Mouse (Mus musculus) MEL (cell line): ENCODE results near the gene Rpn1. TPM values are rescaled to one million over a fixed set of nuclear protein-coding genes. Genes with fewer than 3 reads are reported as not detected.

ENCODE experiments used
- DNase-seq: peaks from one replicate; pipeline ENCODE4 v3.0.0; 2011; ENCODE audit warnings: low read depth, low spot score
- H3K27ac ChIP-seq: 2 replicates; pipeline ENCODE4 v1.5.1; 2012; ENCODE audit warnings: low read depth, mild to moderate bottlenecking, control low read depth, low read length, moderate library complexity; ENCODE audit not compliant: control insufficient read depth
- H3K27me3 ChIP-seq, 2 experiments: fragments of 150-350 bp in 1 of 2; sonication (generic) in 1 of 2; 2 replicates each; pipeline ENCODE4 v1.6.1; 2012; ENCODE audit warnings: low read length in 2 of 2, mild to moderate bottlenecking in 2 of 2, improper control_type of control experiment in 1 of 2, moderate library complexity in 1 of 2; ENCODE audit not compliant: insufficient read depth in 2 of 2, control insufficient read depth in 1 of 2
- H3K36me3 ChIP-seq, 2 experiments: 2 replicates each; pipeline ENCODE4 v1.6.1; 2012 to 2014; ENCODE audit warnings: low read length in 2 of 2, improper control_type of control experiment in 1 of 2, inconsistent platforms in 1 of 2, mild to moderate bottlenecking in 1 of 2; ENCODE audit not compliant: insufficient read depth in 2 of 2, control insufficient read depth in 1 of 2
- H3K4me1 ChIP-seq, 2 experiments: fragments of 150-350 bp in 1 of 2; sonication (generic) in 1 of 2; 2 replicates each; pipeline ENCODE4 v1.6.1; 2012; ENCODE audit warnings: low read length in 2 of 2, improper control_type of control experiment in 1 of 2, mild to moderate bottlenecking in 1 of 2; ENCODE audit not compliant: insufficient read depth in 2 of 2, control insufficient read depth in 1 of 2
- H3K4me3 ChIP-seq, 2 experiments: fragments of 150-350 bp in 1 of 2; sonication (generic) in 1 of 2; 2 replicates each; pipeline ENCODE4 v1.5.1; 2012; ENCODE audit warnings: low read depth in 2 of 2, low read length in 2 of 2, mild to moderate bottlenecking in 2 of 2, moderate library complexity in 2 of 2, control low read depth in 1 of 2, improper control_type of control experiment in 1 of 2; ENCODE audit not compliant: control insufficient read depth in 1 of 2, insufficient read depth in 1 of 2
- H3K79me2 ChIP-seq: 2 replicates; pipeline ENCODE4 v1.6.1; 2012; ENCODE audit warnings: mild to moderate bottlenecking, low read length, moderate library complexity; ENCODE audit not compliant: control insufficient read depth, poor library complexity, insufficient read depth
- H3K9ac ChIP-seq: 2 replicates; pipeline ENCODE4 v1.6.1; 2012; ENCODE audit warnings: low read depth, mild to moderate bottlenecking, control low read depth, low read length, moderate library complexity; ENCODE audit not compliant: control insufficient read depth, poor library complexity, severe bottlenecking
- H3K9me3 ChIP-seq: fragments of 150-350 bp; sonication (generic); replicated peaks from 2 replicates; pipeline ENCODE4 v1.6.1; 2012; ENCODE audit warnings: mild to moderate bottlenecking, low read length, improper control_type of control experiment, moderate library complexity; ENCODE audit not compliant: insufficient read depth
- CHD1 ChIP-seq: IDR thresholded peaks from 2 replicates; pipeline ENCODE4 v1.6.1; 2012; ENCODE audit warnings: low read depth, mild to moderate bottlenecking, inconsistent platforms, low read length, improper control_type of control experiment
- E2F4 ChIP-seq: IDR thresholded peaks from 2 replicates; pipeline ENCODE4 v1.6.1; 2011; ENCODE audit warnings: low read depth, low read length, improper control_type of control experiment, borderline replicate concordance
- GABPA ChIP-seq: IDR thresholded peaks from 2 replicates; pipeline ENCODE4 v1.6.1; 2012; ENCODE audit warnings: low read depth, mild to moderate bottlenecking, inconsistent platforms, low read length, improper control_type of control experiment, moderate library complexity
- JUND ChIP-seq: IDR thresholded peaks from 2 replicates; pipeline ENCODE4 v1.6.1; 2011; ENCODE audit warnings: low read depth, mild to moderate bottlenecking, improper control_type of control experiment, low read length
- KAT2A ChIP-seq: conservative IDR thresholded peaks from 2 replicates; pipeline ENCODE4 v1.6.1; 2012; ENCODE audit warnings: low read depth, low read length, improper control_type of control experiment, inconsistent platforms
- MAFK ChIP-seq: IDR thresholded peaks from 2 replicates; pipeline ENCODE4 v1.6.1; 2011; ENCODE audit warnings: low read depth, mild to moderate bottlenecking, low read length, improper control_type of control experiment, borderline replicate concordance
- MEF2A ChIP-seq: IDR thresholded peaks from 2 replicates; pipeline ENCODE4 v1.6.1; 2014; ENCODE audit warnings: low read depth, mild to moderate bottlenecking, inconsistent platforms, low read length, improper control_type of control experiment; ENCODE audit not compliant: poor library complexity, insufficient replicate concordance, severe bottlenecking; ENCODE audit errors: extremely low read depth
- NELFE ChIP-seq: IDR thresholded peaks from 2 replicates; pipeline ENCODE4 v1.6.1; 2011; ENCODE audit warnings: low read depth, low read length, improper control_type of control experiment
- POLR2AphosphoS2 ChIP-seq: IDR thresholded peaks from 2 replicates; pipeline ENCODE4 v1.6.1; 2011; ENCODE audit warnings: low read length, improper control_type of control experiment
- SIN3A ChIP-seq: IDR thresholded peaks from 2 replicates; pipeline ENCODE4 v1.6.1; 2012; ENCODE audit warnings: low read length, improper control_type of control experiment, inconsistent platforms
- TAL1 ChIP-seq: IDR thresholded peaks from 2 replicates; pipeline ENCODE4 v1.6.1; 2012; ENCODE audit warnings: mild to moderate bottlenecking, inconsistent platforms, low read length, moderate library complexity, mixed read lengths
- TBP ChIP-seq: IDR thresholded peaks from 2 replicates; pipeline ENCODE4 v1.8.0; 2011; ENCODE audit warnings: low read depth, low read length, improper control_type of control experiment
- TCF12 ChIP-seq: IDR thresholded peaks from 2 replicates; pipeline ENCODE4 v1.6.1; 2014; ENCODE audit warnings: low read depth, mild to moderate bottlenecking, inconsistent platforms, low read length, improper control_type of control experiment, moderate library complexity
- UBTF ChIP-seq: IDR thresholded peaks from 2 replicates; pipeline ENCODE4 v1.6.1; 2012; ENCODE audit warnings: low read depth, mild to moderate bottlenecking, inconsistent platforms, low read length, improper control_type of control experiment, moderate library complexity, borderline replicate concordance; ENCODE audit not compliant: insufficient read depth
- USF2 ChIP-seq, 2 experiments: IDR thresholded peaks; 2 replicates each; pipeline ENCODE4 v1.6.1; 2011 to 2012; ENCODE audit warnings: improper control_type of control experiment in 2 of 2, low read length in 2 of 2, borderline replicate concordance in 1 of 2, inconsistent platforms in 1 of 2, low read depth in 1 of 2, mild to moderate bottlenecking in 1 of 2; ENCODE audit not compliant: insufficient read depth in 1 of 2
- ZC3H11A ChIP-seq: IDR thresholded peaks from 2 replicates; pipeline ENCODE4 v1.6.1; 2012; ENCODE audit warnings: low read depth, mild to moderate bottlenecking, inconsistent platforms, low read length, improper control_type of control experiment
- ZKSCAN1 ChIP-seq: IDR thresholded peaks from 2 replicates; pipeline ENCODE4 v1.6.1; 2012; ENCODE audit warnings: low read depth, mild to moderate bottlenecking, inconsistent platforms, low read length, improper control_type of control experiment, moderate library complexity
- ZMIZ1 ChIP-seq: IDR thresholded peaks from 2 replicates; pipeline ENCODE4 v1.6.1; 2012; ENCODE audit warnings: low read depth, mild to moderate bottlenecking, inconsistent platforms, low read length, improper control_type of control experiment, moderate library complexity
- ZNF384 ChIP-seq: IDR thresholded peaks from 2 replicates; pipeline ENCODE4 v1.6.1; 2012; ENCODE audit warnings: low read depth, mild to moderate bottlenecking, inconsistent platforms, low read length, improper control_type of control experiment
- polyA plus RNA-seq, 2 experiments: library from polyadenylated mRNA; stranded (reverse) in 1 of 2; unstranded in 1 of 2; fragments of >175 nt in 1 of 2; fragments of >200 nt in 1 of 2; gene quantifications; 2 replicates each; pipeline versions ENCODE4 v1.2.1 to v1.2.4; 2012; ENCODE audit warnings: low replicate concordance in 2 of 2, low read depth in 1 of 2; ENCODE audit not compliant: insufficient read length in 2 of 2, insufficient read depth in 1 of 2, missing spikeins in 1 of 2
- total RNA-seq: library from RNA; depleted of rRNA; stranded (reverse); fragments of 300-350 nt; gene quantifications from 2 replicates; pipeline ENCODE4 v1.2.3, GENCODE M21; 2012

Gene Rpn1
- total and polyA plus RNA-seq, 3 experiments: 289 to 412 (median 361) TPM

DNA sequence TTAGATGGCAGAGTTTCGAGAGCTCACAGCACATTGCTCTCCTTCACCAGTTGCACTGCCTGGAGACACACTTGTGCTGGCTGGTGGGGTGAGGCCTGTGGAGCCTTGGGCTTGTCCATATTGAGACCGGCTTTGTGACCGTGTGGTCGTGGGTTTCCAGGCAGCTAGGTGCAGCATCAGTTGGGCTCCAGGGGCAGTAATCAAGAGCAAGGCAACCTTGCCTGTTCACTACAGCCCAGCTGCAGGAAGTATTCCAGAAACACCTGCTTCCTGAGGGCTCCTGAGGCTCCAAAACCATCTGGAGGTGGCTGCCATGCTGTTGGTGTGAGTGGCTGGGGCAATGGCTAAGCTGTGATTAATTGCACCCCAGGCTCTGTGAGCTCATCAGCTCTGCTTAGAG lies 61.5 kb downstream of the Rpn1 start:
- H3K9me3 ChIP-seq: no peaks in the 10 kb centered on the region
- no peaks in the 10 kb centered on the region for H3K36me3 ChIP-seq
- TF ChIP-seq MAFK: no peak
- no peak for TF ChIP-seq MEF2A
- no peak for TF ChIP-seq ZMIZ1
- TF ChIP-seq ZC3H11A: no peak
- TF ChIP-seq E2F4: no peak
- no peak for TF ChIP-seq GABPA
- TF ChIP-seq ZKSCAN1: no peak
- TF ChIP-seq, all 39 proteins: peak for 0
- Histone ChIP-seq H3K27ac (no peak overlapping the region), H3K27me3 (no peaks in the 10 kb centered on the region), H3K9ac (no peak overlapping the region), H3K4me1 (no peaks in the 10 kb centered on the region), H3K79me2 (no peaks in the 10 kb centered on the region), H3K4me3 (no peak overlapping the region)
- no peak for DNase-seq

DNA sequence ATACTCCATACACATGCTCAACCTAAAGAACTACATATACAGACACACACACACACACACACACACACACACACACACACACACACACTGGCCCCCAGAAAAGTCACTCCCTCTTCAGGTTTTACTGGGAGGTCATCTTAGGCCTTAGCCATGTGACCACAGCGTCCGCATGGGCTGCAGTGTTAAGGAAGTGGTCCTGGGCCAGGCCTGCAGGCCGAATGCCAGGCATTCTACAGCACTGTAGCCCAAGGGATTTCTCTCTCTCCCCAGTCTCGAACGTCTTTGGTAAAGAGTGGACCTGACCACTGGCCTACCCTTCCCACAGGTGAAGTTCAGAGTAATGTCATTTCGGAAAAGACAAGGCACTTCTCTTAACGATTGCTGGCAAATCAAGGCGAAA lies 62.3 kb downstream of the Rpn1 start:
- Histone ChIP-seq H3K9me3 (no peaks in the 10 kb centered on the region), H3K4me1 (no peaks in the 10 kb centered on the region), H3K79me2 (no peaks in the 10 kb centered on the region), H3K27me3 (no peaks in the 10 kb centered on the region), H3K9ac (no peak overlapping the region), H3K36me3 (no peaks in the 10 kb centered on the region), H3K27ac (no peak overlapping the region), H3K4me3 (no peak overlapping the region)
- no peak for DNase-seq
- TF ChIP-seq TAL1 (no peak), TBP (no peak), JUND (no peak), ZNF384 (no peak), MAFK (no peak), KAT2A (no peak), ZC3H11A (no peak), USF2 (IDR thresholded peaks at IDR 0.05; ENCODE audit: borderline replicate concordance in 1 of 2, insufficient read depth in 1 of 2, low read depth in 1 of 2, low read length in 2 of 2) (no peak)

DNA sequence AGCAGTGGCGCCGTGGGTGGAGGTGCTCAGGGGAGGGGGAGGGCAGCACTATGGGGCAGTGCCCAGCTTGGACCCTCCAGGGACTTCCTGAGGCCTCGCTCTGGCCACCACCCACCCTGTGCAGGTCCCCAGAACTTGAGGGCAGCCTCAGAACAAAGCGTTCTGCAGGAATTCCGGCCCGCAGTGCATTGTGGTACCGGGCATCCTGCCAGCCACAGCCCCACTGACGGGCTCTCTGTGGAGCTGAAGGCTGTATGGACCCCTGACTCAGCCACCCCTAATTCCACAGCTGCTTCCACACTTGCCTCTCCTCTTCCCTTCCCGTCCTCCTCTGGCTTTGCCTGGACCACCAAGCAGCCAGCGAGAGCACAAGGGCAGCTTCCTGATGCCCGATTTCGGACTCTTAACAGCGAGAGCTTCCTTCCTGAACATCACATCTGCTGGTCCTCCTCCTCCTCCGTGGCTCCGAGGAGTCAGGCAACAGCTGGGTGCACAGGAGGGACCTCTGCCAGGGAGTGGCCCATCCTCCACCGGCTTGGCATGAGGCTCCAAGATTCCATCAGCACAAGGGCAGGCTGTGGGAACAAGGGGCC lies 63.2 kb downstream of the Rpn1 start:
- no peaks in the 10 kb centered on the region for H3K9me3 ChIP-seq
- H3K27me3 ChIP-seq: no peaks in the 10 kb centered on the region
- no peak for TF ChIP-seq TAL1
- no peak for TF ChIP-seq CHD1
- no peak for TF ChIP-seq E2F4
- no peak for TF ChIP-seq TCF12
- TF ChIP-seq UBTF: no peak
- TF ChIP-seq POLR2AphosphoS2: no peak
- TF ChIP-seq SIN3A: no peak
- TF ChIP-seq NELFE: no peak
- TF ChIP-seq, all 39 proteins: peak for 0
- no peak for DNase-seq
- H3K36me3 ChIP-seq: no peaks in the 10 kb centered on the region
- no peak overlapping the region for H3K9ac ChIP-seq
- H3K79me2 ChIP-seq: no peaks in the 10 kb centered on the region
- H3K4me1 ChIP-seq: no peaks in the 10 kb centered on the region
- no peak overlapping the region for H3K27ac ChIP-seq
- H3K4me3 ChIP-seq: no peak overlapping the region
